9 mouse cellular contexts compared by ENCODE assay signal in the genomic region with DNA sequence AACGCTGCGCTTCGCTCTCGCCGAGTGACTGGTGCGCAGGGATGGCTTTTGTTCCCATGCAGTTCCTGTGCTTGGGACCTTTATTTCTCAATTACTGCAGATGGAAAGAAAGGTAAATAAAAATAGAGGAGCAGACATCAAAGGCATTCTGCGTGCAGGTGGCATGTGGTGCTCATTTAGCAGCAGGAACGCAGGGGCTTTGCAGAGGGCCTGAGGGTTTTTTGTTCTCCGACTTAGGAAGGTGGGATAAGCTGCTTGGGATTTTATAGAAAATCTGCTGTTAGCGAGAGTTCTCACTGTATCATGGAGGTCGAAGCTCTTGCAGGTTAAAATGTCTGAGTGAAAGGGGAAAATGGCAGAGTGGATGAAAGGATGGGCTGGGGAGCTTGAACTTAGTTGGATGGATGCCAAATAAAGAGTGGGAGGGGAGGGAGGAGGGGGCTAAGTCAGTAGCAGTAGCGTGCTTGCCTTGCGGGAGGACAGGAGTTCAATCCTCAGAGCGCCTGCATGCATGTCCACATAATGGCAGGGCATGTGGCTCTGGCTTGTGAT.
DNase-seq lines count a peak whose midpoint lies in the region; ATAC-seq and TF ChIP-seq lines count a peak whose summit lies in the region.
"Had no signal": no experiment of that assay in that cellular context is flagged by ENCODE, and none has a peak within 500 bp of the region (broad histone marks: within the 10 kb centered on the region; RNA-seq: fewer than 3 reads in every experiment).

No protein-coding gene starts in this region.

- no peaks in the 10 kb centered on the region for H3K4me1 ChIP-seq in liver, embryonic 11.5 days (replicated peaks; ENCODE audit: control insufficient read depth, insufficient read depth, low read length)
- H3K4me1 ChIP-seq in liver, embryonic 12.5 days = no peaks in the 10 kb centered on the region
- peaks cover 13% of the 10 kb centered on the region; the same call in 1 of the 2 replicates for H3K4me1 ChIP-seq in hindbrain, postnatal 0 days (ENCODE audit: insufficient read depth, low read length)
- H3K4me1 ChIP-seq in neural tube, embryonic 15.5 days = peaks cover 13% of the 10 kb centered on the region

- no peaks in the 10 kb centered on the region for H3K27me3 ChIP-seq in liver, embryonic 11.5 days (replicated peaks; ENCODE audit: control insufficient read depth, insufficient read depth, low read length)
- no peaks in the 10 kb centered on the region for H3K27me3 ChIP-seq in liver, embryonic 12.5 days (replicated peaks)
- no peaks in the 10 kb centered on the region for H3K27me3 ChIP-seq in hindbrain, postnatal 0 days (ENCODE audit: insufficient read depth, low read length)
- H3K27me3 ChIP-seq in neural tube, embryonic 15.5 days (replicated peaks) = no peaks in the 10 kb centered on the region

- WGBS in liver, embryonic 11.5 days = 55% methylated on average over 14 of the region's 14 CpGs
- 50% methylated on average over 14 of the region's 14 CpGs for WGBS in liver, embryonic 12.5 days (ENCODE audit: insufficient replicate concordance)
- WGBS in hindbrain, postnatal 0 days = 16% methylated on average over 14 of the region's 14 CpGs
- WGBS in neural tube, embryonic 15.5 days = 18% methylated on average over 14 of the region's 14 CpGs

- H3K4me3 ChIP-seq in liver, embryonic 11.5 days (ENCODE audit: low read depth, low read length) = no peak overlapping the region
- no peak overlapping the region for H3K4me3 ChIP-seq in liver, embryonic 12.5 days
- no peak overlapping the region for H3K4me3 ChIP-seq in hindbrain, postnatal 0 days (ENCODE audit: low read length)
- no peak overlapping the region for H3K4me3 ChIP-seq in neural tube, embryonic 15.5 days (replicated peaks)
- H3K4me3 ChIP-seq: myocyte had no signal

- TF ChIP-seq CTCF in hindbrain, postnatal 0 days (IDR thresholded peaks at IDR 0.05; ENCODE audit: low read depth) = no peak

- no peak overlapping the region for H3K27ac ChIP-seq in liver, embryonic 11.5 days (ENCODE audit: low read depth, low read length)
- H3K27ac ChIP-seq in liver, embryonic 12.5 days = no peak overlapping the region
- H3K27ac ChIP-seq in hindbrain, postnatal 0 days = peak overlapping the region; percentile 26; the same call in 1 of the 2 replicates
- peak overlapping the region; percentile 45 for H3K27ac ChIP-seq in neural tube, embryonic 15.5 days (replicated peaks)

- ATAC-seq in liver, embryonic 11.5 days (replicated peaks; ENCODE audit: low FRiP score) = no peak
- ATAC-seq in liver, embryonic 12.5 days = no peak
- no peak for ATAC-seq in hindbrain, postnatal 0 days
- no peak for ATAC-seq in neural tube, embryonic 15.5 days (ENCODE audit: low FRiP score)
- no peak for ATAC-seq in frontal cortex, adult (ENCODE audit: low TSS enrichment)

- no peaks in the 10 kb centered on the region for H3K9me3 ChIP-seq in liver, embryonic 11.5 days (ENCODE audit: control insufficient read depth, low read length)
- no peaks in the 10 kb centered on the region for H3K9me3 ChIP-seq in liver, embryonic 12.5 days (replicated peaks)
- no peaks in the 10 kb centered on the region for H3K9me3 ChIP-seq in hindbrain, postnatal 0 days (ENCODE audit: low read length)
- H3K9me3 ChIP-seq in neural tube, embryonic 15.5 days (replicated peaks) = no peaks in the 10 kb centered on the region

- H3K4me2 ChIP-seq in liver, embryonic 11.5 days = no peak overlapping the region
- no peak overlapping the region for H3K4me2 ChIP-seq in liver, embryonic 12.5 days
- peak overlapping the region; percentile 24; the same call in 1 of the 2 replicates for H3K4me2 ChIP-seq in hindbrain, postnatal 0 days (ENCODE audit: low read depth, low read length)
- peak overlapping the region; percentile 39 for H3K4me2 ChIP-seq in neural tube, embryonic 15.5 days

- no peaks in the 10 kb centered on the region for H3K36me3 ChIP-seq in liver, embryonic 11.5 days (ENCODE audit: control insufficient read depth, insufficient read depth, low read length)
- H3K36me3 ChIP-seq in liver, embryonic 12.5 days = no peaks in the 10 kb centered on the region
- no peaks in the 10 kb centered on the region for H3K36me3 ChIP-seq in hindbrain, postnatal 0 days (ENCODE audit: insufficient read depth, low read length)
- no peaks in the 10 kb centered on the region for H3K36me3 ChIP-seq in neural tube, embryonic 15.5 days

- no peak overlapping the region for H3K9ac ChIP-seq in liver, embryonic 11.5 days (ENCODE audit: low read depth, low read length)
- H3K9ac ChIP-seq in liver, embryonic 12.5 days = no peak overlapping the region
- H3K9ac ChIP-seq in hindbrain, postnatal 0 days (replicated peaks; ENCODE audit: low read length) = no peak overlapping the region
- H3K9ac ChIP-seq in neural tube, embryonic 15.5 days (replicated peaks) = no peak overlapping the region; the same call in 1 of the 2 replicates

- peak; percentile 19 to 21 for DNase-seq in cerebellum, postnatal 10 days
- no peak for DNase-seq in cerebellum, adult 11 months
- peak; percentile 29 for DNase-seq in liver, embryonic 11.5 days (ENCODE audit: low spot score)
- DNase-seq in hindbrain, postnatal 0 days (ENCODE audit: low spot score) = no peak
- no peak for DNase-seq in ovary, postnatal 36 days (ENCODE audit: low spot score)

Comparison
In these comparisons a context has a peak if more than half of its experiments do, and no peak if none do; other contexts are left out.
1. DNase-seq: peak in cerebellum, postnatal 10 days (2 of 2) and liver, embryonic 11.5 days (single experiment); none in cerebellum, adult 11 months (single experiment), hindbrain, postnatal 0 days (single experiment) and ovary, postnatal 36 days (single experiment).
2. H3K27ac ChIP-seq: peak in hindbrain, postnatal 0 days (single experiment) and neural tube, embryonic 15.5 days (single experiment); none in liver, embryonic 11.5 days (single experiment) and liver, embryonic 12.5 days (single experiment).
3. H3K4me2 ChIP-seq: peak in hindbrain, postnatal 0 days (single experiment) and neural tube, embryonic 15.5 days (single experiment); none in liver, embryonic 11.5 days (single experiment) and liver, embryonic 12.5 days (single experiment).